Mouse (Mus musculus): Measurements from ENCODE around the gene Nt5c2. TPM values are rescaled to one million over a fixed set of nuclear protein-coding genes. Genes with fewer than 3 reads are reported as not detected.

The Nt5c2 gene
- polyA plus RNA-seq, 1 experiment, result 46.7 TPM

DNA sequence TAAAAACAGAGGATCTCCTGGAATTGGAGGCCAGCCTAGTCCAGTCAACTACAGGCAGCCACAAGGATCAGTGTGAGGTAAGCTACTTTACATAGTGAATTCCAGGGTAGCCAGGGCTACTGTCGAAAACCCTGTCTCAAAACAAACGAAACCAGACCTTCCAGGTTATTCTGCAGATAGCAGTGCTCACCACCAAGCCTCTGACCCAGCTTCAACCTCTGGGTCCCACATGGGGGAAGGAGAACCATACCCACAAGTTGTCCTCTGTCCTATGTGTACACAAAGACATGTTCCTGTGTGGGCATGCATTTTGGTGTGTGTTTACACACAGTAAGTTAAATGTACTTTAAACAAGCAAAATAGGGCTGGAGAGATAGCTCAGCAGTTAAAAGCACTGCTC lies 58.5 kb downstream of the Nt5c2 start:
- TF ChIP-seq CTCF (IDR thresholded peaks at IDR 0.05; ENCODE audit: extremely low read depth, insufficient read depth, low read length) (no peak), POLR2A (IDR thresholded peaks at IDR 0.05; ENCODE audit: extremely low read depth, insufficient read depth, low read length) (no peak)
- peaks cover 8% of the 10 kb centered on the region for H3K4me1 ChIP-seq (ENCODE audit: control insufficient read depth, insufficient read depth, low read length)
- no peak overlapping the region for H3K4me3 ChIP-seq (ENCODE audit: insufficient read depth, low read length)
- no peak overlapping the region for H3K27ac ChIP-seq (ENCODE audit: insufficient read depth, low read length)

DNA sequence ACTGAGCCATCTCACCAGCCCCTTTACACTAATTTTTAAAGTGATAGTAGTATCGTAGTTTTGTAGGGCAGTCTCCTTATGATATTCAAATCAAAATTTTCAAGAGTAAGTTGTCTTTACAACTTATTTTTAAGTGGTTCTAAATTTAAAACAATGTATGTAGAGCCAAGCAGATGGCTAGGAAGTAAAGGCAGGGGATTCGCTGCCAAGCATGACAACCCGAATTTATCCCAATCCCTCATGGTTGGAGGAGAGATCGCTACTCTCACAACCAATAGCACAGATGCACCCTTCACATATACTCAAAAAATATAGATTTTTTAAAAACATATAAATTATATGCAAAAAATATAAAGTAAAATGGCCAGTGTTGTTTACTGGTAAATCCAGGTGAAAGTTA lies 59.3 kb downstream of the Nt5c2 start:
- H3K27ac ChIP-seq (ENCODE audit: insufficient read depth, low read length), result no peak overlapping the region
- TF ChIP-seq CTCF (IDR thresholded peaks at IDR 0.05; ENCODE audit: extremely low read depth, insufficient read depth, low read length) (no peak), POLR2A (IDR thresholded peaks at IDR 0.05; ENCODE audit: extremely low read depth, insufficient read depth, low read length) (no peak)
- H3K4me3 ChIP-seq (ENCODE audit: insufficient read depth, low read length), result no peak overlapping the region
- peaks cover 8% of the 10 kb centered on the region for H3K4me1 ChIP-seq (ENCODE audit: control insufficient read depth, insufficient read depth, low read length)

DNA sequence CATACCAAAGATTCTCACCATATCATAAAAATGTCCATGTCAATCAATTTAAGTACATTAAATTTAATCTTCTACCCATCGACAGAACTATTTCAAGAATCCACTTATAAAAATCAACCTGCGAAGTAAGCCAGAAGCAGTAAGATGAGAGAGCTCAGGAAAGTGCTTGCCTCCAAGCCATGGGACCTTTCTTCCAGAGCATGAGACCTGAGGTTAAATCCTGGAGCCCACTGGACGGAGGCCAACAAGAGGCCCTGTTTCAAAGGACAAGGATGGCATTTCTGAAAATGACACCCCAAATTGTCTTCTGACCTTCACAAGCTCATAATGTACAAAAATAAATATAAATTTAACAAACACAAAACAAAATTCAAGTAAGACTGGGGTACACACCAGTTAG lies 61.4 kb downstream of the Nt5c2 start:
- no peak overlapping the region for H3K27ac ChIP-seq (ENCODE audit: insufficient read depth, low read length)
- no peak for TF ChIP-seq CTCF (IDR thresholded peaks at IDR 0.05; ENCODE audit: extremely low read depth, insufficient read depth, low read length)
- TF ChIP-seq POLR2A (IDR thresholded peaks at IDR 0.05; ENCODE audit: extremely low read depth, insufficient read depth, low read length), result no peak

DNA sequence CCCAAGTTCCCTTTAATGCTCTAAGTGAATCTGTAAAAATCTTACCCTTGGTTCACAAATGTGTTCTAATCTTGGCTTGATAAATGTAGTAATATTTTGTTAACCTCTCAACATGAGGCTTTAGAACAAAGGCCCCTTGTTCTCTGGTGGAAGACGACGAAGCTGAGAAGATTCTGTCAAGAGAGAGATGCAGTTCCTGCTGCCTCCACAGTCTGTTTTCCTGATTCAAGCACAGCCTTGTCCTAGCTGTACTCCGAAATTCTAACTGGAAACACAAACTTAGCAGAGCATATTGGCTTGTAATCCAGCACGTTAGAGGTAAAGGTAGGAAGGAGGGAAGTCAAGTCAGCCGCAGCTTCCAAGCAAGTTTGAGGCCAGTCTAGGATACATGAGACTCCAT lies 62.0 kb downstream of the Nt5c2 start:
- TF ChIP-seq CTCF (IDR thresholded peaks at IDR 0.05; ENCODE audit: extremely low read depth, insufficient read depth, low read length), result no peak
- no peak for TF ChIP-seq POLR2A (IDR thresholded peaks at IDR 0.05; ENCODE audit: extremely low read depth, insufficient read depth, low read length)
- H3K27ac ChIP-seq (ENCODE audit: insufficient read depth, low read length), result 0 out of 2 replicates have a peak overlapping the region, but pooled peaks have one; percentile 29
- H3K4me1 ChIP-seq (ENCODE audit: control insufficient read depth, insufficient read depth, low read length), result peaks cover 3% of the 10 kb centered on the region
- H3K4me3 ChIP-seq (ENCODE audit: insufficient read depth, low read length), result no peak overlapping the region

More for the DNA sequence above, 61.4 kb downstream of the Nt5c2 start:
- no peak overlapping the region for H3K4me3 ChIP-seq (ENCODE audit: insufficient read depth, low read length)
- H3K4me1 ChIP-seq (ENCODE audit: control insufficient read depth, insufficient read depth, low read length), result peaks cover 3% of the 10 kb centered on the region

DNA sequence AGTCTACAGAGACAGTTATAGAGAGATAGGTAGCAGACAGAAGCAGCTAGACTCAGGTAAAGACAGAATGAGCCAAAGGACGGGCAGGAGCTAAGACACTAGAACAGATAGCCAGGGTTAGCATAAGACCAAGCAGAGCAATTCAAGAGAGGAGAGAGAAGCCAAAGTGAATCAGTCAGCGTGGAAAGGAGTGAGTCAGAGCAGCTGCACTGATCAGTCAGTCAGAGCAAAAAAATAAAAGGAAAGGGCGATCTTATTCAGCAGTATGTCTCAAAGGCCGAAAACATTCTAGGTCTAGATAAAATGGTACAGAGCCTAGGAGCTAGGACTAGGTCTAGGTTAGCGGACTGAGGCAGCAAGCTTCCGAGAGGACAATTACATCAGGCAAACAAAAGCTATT lies 70.6 kb downstream of the Nt5c2 start:
- Histone ChIP-seq H3K27ac (ENCODE audit: insufficient read depth, low read length) (no peak overlapping the region), H3K4me3 (ENCODE audit: insufficient read depth, low read length) (no peak overlapping the region), H3K4me1 (ENCODE audit: control insufficient read depth, insufficient read depth, low read length) (no peaks in the 10 kb centered on the region)
- TF ChIP-seq POLR2A (IDR thresholded peaks at IDR 0.05; ENCODE audit: extremely low read depth, insufficient read depth, low read length), result no peak
- no peak for TF ChIP-seq CTCF (IDR thresholded peaks at IDR 0.05; ENCODE audit: extremely low read depth, insufficient read depth, low read length)

DNA sequence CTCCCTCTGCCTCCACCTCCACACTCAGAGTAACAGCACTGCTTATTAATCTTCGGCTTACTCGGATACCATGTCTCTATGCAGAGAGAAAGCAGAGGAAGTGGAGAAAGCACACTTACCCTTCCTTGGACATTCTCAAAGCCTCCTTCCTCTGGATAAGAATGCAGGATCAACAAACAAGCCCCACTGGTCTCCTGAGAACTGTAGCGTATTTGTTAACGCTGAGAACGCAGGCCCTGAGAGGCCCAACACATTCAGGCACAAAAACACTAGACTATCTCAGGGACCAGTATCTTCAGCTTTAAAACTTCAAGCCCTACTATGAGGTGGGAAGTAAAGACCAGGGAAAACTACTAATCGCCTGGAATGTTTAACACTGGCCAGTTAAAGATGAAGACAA lies 77.8 kb downstream of the Nt5c2 start:
- TF ChIP-seq POLR2A (IDR thresholded peaks at IDR 0.05; ENCODE audit: extremely low read depth, insufficient read depth, low read length), result no peak
- no peak for TF ChIP-seq CTCF (IDR thresholded peaks at IDR 0.05; ENCODE audit: extremely low read depth, insufficient read depth, low read length)
- Histone ChIP-seq H3K4me3 (ENCODE audit: insufficient read depth, low read length) (no peak overlapping the region), H3K27ac (ENCODE audit: insufficient read depth, low read length) (peak overlapping the region; percentile 31), H3K4me1 (ENCODE audit: control insufficient read depth, insufficient read depth, low read length) (peaks cover 8% of the 10 kb centered on the region; the same call in 1 of the 2 replicates)

DNA sequence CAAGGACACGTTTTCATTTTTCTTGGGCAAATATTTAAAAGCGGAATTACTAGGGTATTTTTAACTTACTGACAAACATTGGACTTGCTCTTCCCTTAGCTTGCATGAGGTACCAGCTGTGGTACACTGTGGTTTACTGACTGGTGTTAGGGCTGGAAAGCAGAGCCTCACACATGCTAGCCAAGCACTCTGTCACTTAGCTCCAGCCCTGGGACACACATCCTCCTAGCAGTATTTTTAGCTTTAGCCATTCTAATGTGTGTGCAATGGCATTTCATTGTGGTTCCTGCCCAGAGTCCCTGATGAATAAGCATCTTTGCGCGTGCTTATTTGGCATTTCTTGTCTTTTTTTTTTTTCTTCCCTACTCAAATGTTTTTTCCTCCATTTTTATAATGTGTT lies 80.9 kb downstream of the Nt5c2 start:
- no peak overlapping the region for H3K27ac ChIP-seq (ENCODE audit: insufficient read depth, low read length)
- H3K4me3 ChIP-seq (ENCODE audit: insufficient read depth, low read length), result no peak overlapping the region
- TF ChIP-seq POLR2A (IDR thresholded peaks at IDR 0.05; ENCODE audit: extremely low read depth, insufficient read depth, low read length) (no peak), CTCF (IDR thresholded peaks at IDR 0.05; ENCODE audit: extremely low read depth, insufficient read depth, low read length) (no peak)
- peaks cover 12% of the 10 kb centered on the region; the same call in 1 of the 2 replicates for H3K4me1 ChIP-seq (ENCODE audit: control insufficient read depth, insufficient read depth, low read length)

DNA sequence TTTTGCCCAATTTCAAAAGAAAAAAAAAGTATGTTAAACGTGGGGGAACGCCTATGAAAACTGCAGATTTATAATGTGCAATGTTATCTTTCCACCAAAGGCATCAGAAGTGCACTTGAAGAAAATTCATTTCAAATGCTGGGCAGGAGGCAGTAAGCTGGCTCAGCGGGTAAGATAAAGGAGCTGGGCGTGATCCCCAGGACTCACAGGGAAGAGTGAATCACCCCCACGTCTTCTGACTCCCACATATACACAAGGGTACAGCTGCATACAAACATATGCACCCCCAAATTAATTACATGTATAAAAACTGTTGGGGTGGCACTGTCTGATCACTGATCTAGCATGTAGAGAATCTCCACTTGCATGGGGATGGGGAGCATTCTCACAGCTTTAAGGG lies 82.3 kb downstream of the Nt5c2 start:
- H3K27ac ChIP-seq (ENCODE audit: insufficient read depth, low read length), result no peak overlapping the region

DNA sequence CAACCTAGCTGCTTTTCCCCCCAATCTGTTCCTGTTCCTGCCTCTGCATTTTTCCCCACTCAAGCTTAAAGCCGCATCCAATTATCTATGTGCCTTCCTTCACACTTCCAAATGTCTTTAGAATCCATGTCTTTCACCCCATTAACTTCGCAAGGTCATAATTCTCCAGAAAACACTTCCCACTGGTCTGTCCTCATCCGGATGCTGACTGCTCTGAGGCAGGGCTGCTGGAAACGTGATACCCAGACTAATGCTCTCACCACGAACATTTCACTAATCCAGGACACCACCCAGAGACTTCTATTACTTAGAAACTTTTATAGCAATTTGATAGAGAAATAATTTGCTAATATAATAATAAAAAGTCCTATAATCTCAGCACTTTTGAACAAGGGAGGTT lies 84.9 kb downstream of the Nt5c2 start:
- Histone ChIP-seq H3K4me3 (ENCODE audit: insufficient read depth, low read length) (no peak overlapping the region), H3K4me1 (ENCODE audit: control insufficient read depth, insufficient read depth, low read length) (peaks cover 11% of the 10 kb centered on the region; the same call in 1 of the 2 replicates), H3K27ac (ENCODE audit: insufficient read depth, low read length) (no peak overlapping the region)
- TF ChIP-seq POLR2A (IDR thresholded peaks at IDR 0.05; ENCODE audit: extremely low read depth, insufficient read depth, low read length) (no peak), CTCF (IDR thresholded peaks at IDR 0.05; ENCODE audit: extremely low read depth, insufficient read depth, low read length) (no peak)

More for the DNA sequence above, 82.3 kb downstream of the Nt5c2 start:
- Histone ChIP-seq H3K4me3 (ENCODE audit: insufficient read depth, low read length) (no peak overlapping the region), H3K4me1 (ENCODE audit: control insufficient read depth, insufficient read depth, low read length) (peaks cover 14% of the 10 kb centered on the region; the same call in 1 of the 2 replicates)
- no peak for TF ChIP-seq CTCF (IDR thresholded peaks at IDR 0.05; ENCODE audit: extremely low read depth, insufficient read depth, low read length)
- no peak for TF ChIP-seq POLR2A (IDR thresholded peaks at IDR 0.05; ENCODE audit: extremely low read depth, insufficient read depth, low read length)

DNA sequence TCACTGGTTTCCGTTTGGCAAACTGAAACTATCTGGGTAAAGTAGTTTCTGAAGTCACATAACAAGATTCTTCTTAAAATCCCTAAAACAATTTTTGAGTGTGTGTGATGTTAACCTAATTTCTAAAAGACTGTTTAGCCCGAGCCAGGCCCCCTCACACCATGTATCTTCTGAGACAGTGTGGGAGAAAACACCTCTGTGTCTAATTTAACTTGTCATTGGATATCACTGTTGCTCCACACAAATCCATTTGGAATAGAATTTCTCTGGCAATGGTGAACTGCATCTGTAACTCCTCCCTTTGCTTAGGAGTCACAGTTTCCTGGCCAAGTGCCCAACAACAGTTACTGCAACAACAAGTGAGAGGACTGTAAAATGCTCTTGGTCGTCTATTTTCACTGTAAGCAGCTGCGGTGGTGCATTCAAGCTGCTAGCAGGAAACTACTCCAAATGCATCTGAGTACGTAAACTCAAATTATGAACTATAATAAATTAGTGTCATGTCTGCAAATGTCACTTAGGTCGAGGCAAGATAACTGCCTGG lies 85.8 kb downstream of the Nt5c2 start:
- TF ChIP-seq CTCF (IDR thresholded peaks at IDR 0.05; ENCODE audit: extremely low read depth, insufficient read depth, low read length) (no peak), POLR2A (IDR thresholded peaks at IDR 0.05; ENCODE audit: extremely low read depth, insufficient read depth, low read length) (no peak)
- no peak overlapping the region for H3K4me3 ChIP-seq (ENCODE audit: insufficient read depth, low read length)
- H3K4me1 ChIP-seq (ENCODE audit: control insufficient read depth, insufficient read depth, low read length), result peaks cover 11% of the 10 kb centered on the region; the same call in 1 of the 2 replicates
- 0 out of 2 replicates have a peak overlapping the region, but pooled peaks have one; percentile 3 for H3K27ac ChIP-seq (ENCODE audit: insufficient read depth, low read length)
